Mouse (Mus musculus) hindbrain, embryonic 15.5 days (tissue): Measurements from ENCODE around the gene Dph3. TPM values are rescaled to one million over a fixed set of nuclear protein-coding genes. Genes with fewer than 3 reads are reported as not detected.

ENCODE experiments used
- ATAC-seq: fragments of 200-750 bp; cut with Nextera tagmentation; 2 replicates; pipeline ENCODE4 v1.8.0; 2017; ENCODE audit warnings: low read depth, moderate number of reproducible peaks, moderate TSS enrichment; ENCODE audit not compliant: low FRiP score
- H3K27ac ChIP-seq: fragments of 300-500 bp; sonication (generic); replicated peaks from 2 replicates; pipeline ENCODE4 v1.5.1; 2015; ENCODE audit warnings: mild to moderate bottlenecking, inconsistent platforms
- H3K27me3 ChIP-seq: fragments of 300-500 bp; sonication (generic); 2 replicates; pipeline ENCODE4 v1.6.1; 2015; ENCODE audit warnings: control low read depth, inconsistent platforms
- H3K36me3 ChIP-seq: fragments of 300-500 bp; sonication (generic); 2 replicates; pipeline ENCODE4 v1.6.1; 2015; ENCODE audit warnings: control low read depth, inconsistent platforms
- H3K4me1 ChIP-seq: fragments of 300-500 bp; sonication (generic); replicated peaks from 2 replicates; pipeline ENCODE4 v1.6.1; 2015; ENCODE audit warnings: control low read depth, inconsistent platforms
- H3K4me2 ChIP-seq: fragments of 300-500 bp; sonication (generic); 2 replicates; pipeline ENCODE4 v1.6.1; 2015; ENCODE audit warnings: moderate library complexity, mild to moderate bottlenecking, inconsistent platforms
- H3K4me3 ChIP-seq: fragments of 300-500 bp; sonication (generic); 2 replicates; pipeline ENCODE4 v1.5.1; 2015; ENCODE audit warnings: mild to moderate bottlenecking, inconsistent platforms
- H3K9ac ChIP-seq: fragments of 300-500 bp; sonication (generic); 2 replicates; pipeline ENCODE4 v1.6.1; 2015; ENCODE audit warnings: inconsistent platforms
- H3K9me3 ChIP-seq: fragments of 300-500 bp; sonication (generic); 2 replicates; pipeline ENCODE4 v1.6.1; 2016; ENCODE audit warnings: control low read depth, inconsistent platforms
- WGBS: fragments of 180-500 bp; shearing (Covaris S2); methylation state at CpG from one replicate; pipeline ENCODE4 v1.1.7; 2015; 5-methylcytosine and 5-hydroxymethylcytosine counted together
- polyA plus RNA-seq: library from polyadenylated mRNA; unstranded; fragments of >200 nt; fragmentation: Nextera tagmentation; extraction: Ambion mirVana; gene quantifications from 2 replicates; pipeline ENCODE4 v1.2.1, GENCODE M21; 2015

Dph3 gene
- polyA plus RNA-seq, 1 experiment from 2014 or later = 71.2 TPM

- Histone ChIP-seq H3K9ac (no peak overlapping the region), H3K4me3 (no peak overlapping the region), H3K4me2 (no peak overlapping the region), H3K9me3 (no peaks in the 10 kb centered on the region), H3K4me1 (peaks cover 21% of the 10 kb centered on the region), H3K27ac (no peak overlapping the region), H3K36me3 (peaks cover 18% of the 10 kb centered on the region), H3K27me3 (no peaks in the 10 kb centered on the region)
- WGBS = 95% methylated on average over 6 of the region's 6 CpGs
- no peak for ATAC-seq
Measured at GRCm38 (mm10) chr14:32082891-32083290, 2.6 kb downstream of the Dph3 start.

- 84% methylated on average over 10 of the region's 10 CpGs for WGBS
- no peak for ATAC-seq
- no peaks in the 10 kb centered on the region for H3K27me3 ChIP-seq
- H3K36me3 ChIP-seq = peaks cover 18% of the 10 kb centered on the region
- H3K4me2 ChIP-seq = no peak overlapping the region
- H3K4me1 ChIP-seq = peaks cover 9% of the 10 kb centered on the region
- no peaks in the 10 kb centered on the region for H3K9me3 ChIP-seq
- H3K4me3 ChIP-seq = no peak overlapping the region
- H3K27ac ChIP-seq = no peak overlapping the region
- H3K9ac ChIP-seq = no peak overlapping the region
Measured at GRCm38 (mm10) chr14:32081026-32081425, 4.5 kb downstream of the Dph3 start.

DNA sequence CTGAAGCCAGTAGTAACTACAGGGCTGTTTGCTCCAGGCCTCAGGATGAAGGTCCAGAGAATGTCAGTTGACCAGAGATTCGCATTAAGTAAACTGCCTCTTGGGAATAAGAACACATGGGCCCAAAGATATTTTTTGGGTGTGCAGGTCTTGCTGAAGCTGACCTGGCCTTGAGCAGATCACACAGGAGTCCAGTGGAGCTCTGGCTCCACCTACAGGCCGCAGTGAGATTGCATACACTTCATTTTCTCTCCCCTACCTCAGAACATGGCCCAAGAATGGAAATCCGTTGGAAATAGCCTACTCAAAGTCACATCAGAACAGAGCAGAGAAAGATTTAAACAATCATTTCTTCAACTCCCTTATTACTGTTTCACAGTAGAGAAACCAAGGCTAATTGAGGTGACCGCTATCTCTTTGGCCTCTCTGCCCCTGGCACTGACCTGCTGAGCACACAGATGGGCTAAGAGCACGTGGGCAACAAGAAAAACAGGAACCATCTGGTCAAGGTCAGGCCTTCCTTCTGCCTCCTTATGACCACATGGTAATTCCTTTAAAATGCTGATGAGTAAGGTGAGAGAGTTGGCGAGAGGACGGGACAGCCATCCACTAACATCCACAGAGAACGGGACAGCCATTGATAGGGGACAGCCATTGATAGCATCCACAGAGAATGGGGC, 8.5 kb downstream of the Dph3 start:
- ATAC-seq = peak; percentile 79; the same call in 1 of the 2 replicates
- WGBS = 51% methylated on average over 8 of the region's 8 CpGs
- Histone ChIP-seq H3K4me1 (no peaks in the 10 kb centered on the region), H3K9ac (no peak overlapping the region), H3K4me3 (no peak overlapping the region), H3K27me3 (no peaks in the 10 kb centered on the region), H3K4me2 (no peak overlapping the region), H3K27ac (no peak overlapping the region), H3K36me3 (peaks cover 12% of the 10 kb centered on the region), H3K9me3 (no peaks in the 10 kb centered on the region)

- H3K36me3 ChIP-seq = no peaks in the 10 kb centered on the region
- no peaks in the 10 kb centered on the region for H3K9me3 ChIP-seq
- H3K4me1 ChIP-seq = no peaks in the 10 kb centered on the region
- no peak overlapping the region for H3K4me3 ChIP-seq
- WGBS = 69% methylated on average over 7 of the region's 7 CpGs
- H3K9ac ChIP-seq = no peak overlapping the region
- H3K27ac ChIP-seq = no peak overlapping the region
- no peak overlapping the region for H3K4me2 ChIP-seq
- no peak for ATAC-seq
- H3K27me3 ChIP-seq = no peaks in the 10 kb centered on the region
Measured at GRCm38 (mm10) chr14:32073901-32074300, 11.6 kb downstream of the Dph3 start.

DNA sequence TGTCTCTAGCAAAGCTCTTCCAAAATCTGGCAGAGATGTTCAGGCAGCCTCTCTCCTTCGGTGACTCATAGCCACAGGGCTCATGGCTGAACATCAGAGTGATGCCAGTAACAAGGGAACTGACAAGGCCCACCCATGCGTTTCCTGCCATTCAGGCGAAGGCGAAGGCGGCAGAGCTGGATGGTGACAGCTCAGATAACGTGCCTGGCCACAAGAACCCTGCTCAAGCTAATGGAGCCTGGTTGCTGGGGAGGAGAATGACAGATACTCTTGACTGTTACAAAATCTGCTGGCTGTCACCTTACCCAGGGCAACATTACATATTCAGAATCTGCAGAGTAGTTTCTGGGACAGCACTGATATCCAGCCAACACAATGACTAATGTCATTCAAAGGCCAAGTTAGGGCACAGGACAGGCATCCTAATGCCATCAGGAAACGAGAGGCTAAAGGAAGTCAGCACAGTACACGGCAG, 12.3 kb downstream of the Dph3 start:
- Histone ChIP-seq H3K4me2 (no peak overlapping the region), H3K9ac (no peak overlapping the region), H3K27me3 (no peaks in the 10 kb centered on the region), H3K9me3 (no peaks in the 10 kb centered on the region), H3K4me1 (no peaks in the 10 kb centered on the region), H3K4me3 (no peak overlapping the region), H3K36me3 (no peaks in the 10 kb centered on the region), H3K27ac (no peak overlapping the region)
- 67% methylated on average over 8 of the region's 8 CpGs for WGBS
- no peak for ATAC-seq

- Histone ChIP-seq H3K36me3 (no peaks in the 10 kb centered on the region), H3K9me3 (no peaks in the 10 kb centered on the region), H3K4me1 (no peaks in the 10 kb centered on the region), H3K27ac (no peak overlapping the region), H3K4me3 (no peak overlapping the region), H3K9ac (no peak overlapping the region), H3K27me3 (no peaks in the 10 kb centered on the region), H3K4me2 (no peak overlapping the region)
- ATAC-seq = no peak
Measured at GRCm38 (mm10) chr14:32072807-32073206, 12.7 kb downstream of the Dph3 start.

GRCm38 (mm10) chr14:32061398-32061797, 24.1 kb downstream of the Dph3 start:
- H3K27me3 ChIP-seq = no peaks in the 10 kb centered on the region
- no peak overlapping the region for H3K9ac ChIP-seq
- H3K36me3 ChIP-seq = no peaks in the 10 kb centered on the region
- no peaks in the 10 kb centered on the region for H3K9me3 ChIP-seq
- 92% methylated on average over 4 of the region's 4 CpGs for WGBS
- no peak overlapping the region for H3K27ac ChIP-seq
- no peaks in the 10 kb centered on the region for H3K4me1 ChIP-seq
- H3K4me2 ChIP-seq = no peak overlapping the region
- no peak overlapping the region for H3K4me3 ChIP-seq
- no peak for ATAC-seq

DNA sequence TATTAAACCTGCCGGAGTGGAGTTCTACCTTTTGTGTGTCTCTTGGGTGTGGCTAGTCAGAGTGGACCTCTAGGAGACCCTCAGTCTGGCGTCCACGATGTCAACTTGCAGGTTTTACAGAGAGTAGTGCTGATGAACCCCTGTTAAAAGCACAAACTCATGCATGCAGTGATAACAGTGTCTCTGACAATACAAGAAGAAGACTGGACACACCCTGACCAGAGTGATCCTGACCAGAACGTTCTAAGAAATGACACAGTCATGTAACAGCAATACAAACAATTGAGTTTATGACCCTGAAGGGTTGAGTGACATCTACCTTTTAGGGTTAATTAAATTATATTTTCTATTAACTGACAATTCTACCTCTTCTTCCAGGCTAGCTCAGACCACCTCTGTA, 27.9 kb downstream of the Dph3 start:
- Histone ChIP-seq H3K4me3 (no peak overlapping the region), H3K27me3 (no peaks in the 10 kb centered on the region), H3K9me3 (no peaks in the 10 kb centered on the region), H3K4me1 (no peaks in the 10 kb centered on the region), H3K9ac (no peak overlapping the region), H3K27ac (no peak overlapping the region), H3K36me3 (no peaks in the 10 kb centered on the region), H3K4me2 (no peak overlapping the region)
- WGBS = 91% methylated on average over 4 of the region's 4 CpGs
- ATAC-seq = no peak

DNA sequence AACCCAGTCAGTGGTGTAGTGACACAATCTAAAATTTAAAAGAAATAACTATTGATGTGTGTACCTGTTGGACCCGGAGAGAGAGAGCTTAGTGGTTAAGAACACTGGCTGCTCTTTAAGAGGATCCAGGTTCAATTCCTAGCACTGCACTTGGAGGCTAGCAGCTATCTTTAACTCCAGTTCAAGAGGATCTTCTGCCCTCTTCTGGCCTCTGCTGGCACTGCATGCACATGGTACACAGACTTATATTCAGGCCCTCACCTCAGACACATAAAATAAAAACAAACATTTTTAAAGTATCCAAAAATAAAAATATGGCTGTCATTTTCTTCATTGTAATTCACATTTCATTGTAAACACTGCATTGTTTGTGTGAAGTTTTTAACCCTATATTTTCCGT, 28.9 kb downstream of the Dph3 start:
- H3K9ac ChIP-seq = no peak overlapping the region
- no peaks in the 10 kb centered on the region for H3K36me3 ChIP-seq
- 98% methylated on average over 2 of the region's 2 CpGs for WGBS
- H3K27ac ChIP-seq = no peak overlapping the region
- ATAC-seq = no peak
- no peak overlapping the region for H3K4me2 ChIP-seq
- H3K4me3 ChIP-seq = no peak overlapping the region
- H3K27me3 ChIP-seq = no peaks in the 10 kb centered on the region
- H3K9me3 ChIP-seq = no peaks in the 10 kb centered on the region
- no peaks in the 10 kb centered on the region for H3K4me1 ChIP-seq

GRCm38 (mm10) chr14:32055781-32056180, 29.7 kb downstream of the Dph3 start:
- WGBS = 85% methylated on average over 8 of the region's 8 CpGs
- Histone ChIP-seq H3K4me2 (no peak overlapping the region), H3K27ac (no peak overlapping the region), H3K9me3 (no peaks in the 10 kb centered on the region), H3K4me3 (no peak overlapping the region), H3K9ac (no peak overlapping the region), H3K27me3 (no peaks in the 10 kb centered on the region), H3K36me3 (no peaks in the 10 kb centered on the region), H3K4me1 (no peaks in the 10 kb centered on the region)
- no peak for ATAC-seq

DNA sequence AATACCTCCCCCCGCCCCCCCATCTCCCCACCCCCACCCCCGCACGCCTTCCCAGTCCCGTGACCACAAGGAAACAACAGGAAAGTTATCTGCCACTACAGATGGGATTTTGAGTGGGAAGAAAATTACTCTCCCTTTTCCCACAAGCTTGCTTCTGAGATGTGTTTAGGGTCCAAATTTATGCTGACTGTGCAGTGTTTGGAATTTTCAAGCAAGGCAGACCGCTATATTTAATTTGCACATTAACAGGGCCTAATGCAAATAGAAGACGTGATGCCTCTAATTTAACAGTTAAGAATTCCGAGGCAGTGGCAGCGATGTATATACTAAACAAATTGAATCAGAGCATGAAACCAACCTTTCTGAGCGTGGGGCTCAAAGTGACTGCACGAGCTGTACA, 30.7 kb downstream of the Dph3 start:
- no peak for ATAC-seq
- Histone ChIP-seq H3K27me3 (no peaks in the 10 kb centered on the region), H3K27ac (no peak overlapping the region), H3K4me3 (no peak overlapping the region), H3K9ac (no peak overlapping the region), H3K4me2 (no peak overlapping the region), H3K4me1 (no peaks in the 10 kb centered on the region), H3K36me3 (no peaks in the 10 kb centered on the region), H3K9me3 (no peaks in the 10 kb centered on the region)
- 64% methylated on average over 10 of the region's 10 CpGs for WGBS

GRCm38 (mm10) chr14:32053895-32054294, 31.6 kb downstream of the Dph3 start:
- no peak overlapping the region for H3K9ac ChIP-seq
- no peaks in the 10 kb centered on the region for H3K4me1 ChIP-seq
- 88% methylated on average over 5 of the region's 5 CpGs for WGBS

DNA sequence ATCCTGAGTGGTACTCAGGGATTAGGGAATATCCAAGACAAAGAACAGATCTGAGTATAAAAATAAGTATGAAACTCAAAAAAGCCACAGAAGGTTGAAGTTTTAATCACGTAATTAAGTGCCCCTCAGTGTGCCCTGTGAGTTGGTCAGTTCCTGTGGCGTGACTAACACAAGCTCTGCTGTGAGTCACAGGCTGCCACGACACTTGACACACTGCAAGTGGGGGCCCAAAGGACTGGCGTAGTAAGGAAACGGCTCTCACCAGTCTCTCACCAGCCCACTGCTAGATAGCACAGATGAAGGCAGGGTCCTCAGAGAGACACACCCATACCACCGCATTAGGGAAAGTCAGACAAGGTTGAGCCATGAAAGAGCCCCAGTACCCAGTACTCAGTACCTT, 35.4 kb downstream of the Dph3 start:
- H3K9me3 ChIP-seq = no peaks in the 10 kb centered on the region
- no peaks in the 10 kb centered on the region for H3K4me1 ChIP-seq
- H3K27ac ChIP-seq = no peak overlapping the region
- no peak overlapping the region for H3K4me2 ChIP-seq
- H3K9ac ChIP-seq = no peak overlapping the region
- H3K4me3 ChIP-seq = no peak overlapping the region
- WGBS = 91% methylated on average over 6 of the region's 6 CpGs
- no peaks in the 10 kb centered on the region for H3K36me3 ChIP-seq
- no peaks in the 10 kb centered on the region for H3K27me3 ChIP-seq
- ATAC-seq = no peak

More at GRCm38 (mm10) chr14:32053895-32054294, 31.6 kb downstream of the Dph3 start:
- Histone ChIP-seq H3K4me2 (no peak overlapping the region), H3K4me3 (no peak overlapping the region), H3K27ac (no peak overlapping the region), H3K27me3 (no peaks in the 10 kb centered on the region), H3K36me3 (no peaks in the 10 kb centered on the region), H3K9me3 (no peaks in the 10 kb centered on the region)
- ATAC-seq = no peak
